Mouse (Mus musculus) megakaryocyte, embryonic 14.5 days (primary cell): ENCODE measurements around the gene Sltm. TPM values are rescaled to one million over a fixed set of nuclear protein-coding genes. Genes with fewer than 3 reads are reported as not detected.

Experiments used
- H3K27me3 ChIP-seq: replicated peaks from 2 replicates; pipeline ENCODE3; 2012; ENCODE audit warnings: inconsistent platforms
- H3K36me3 ChIP-seq: replicated peaks from 2 replicates; pipeline ENCODE3; 2012; ENCODE audit warnings: low read length, inconsistent platforms, mixed read lengths
- H3K4me1 ChIP-seq: 2 replicates; pipeline ENCODE4 v1.6.1; 2012; ENCODE audit warnings: inconsistent platforms
- H3K4me3 ChIP-seq: replicated peaks from 2 replicates; pipeline ENCODE3; 2012; ENCODE audit warnings: moderate library complexity, mild to moderate bottlenecking, inconsistent platforms
- H3K9me3 ChIP-seq: 2 replicates; pipeline ENCODE4 v1.6.1; 2012; ENCODE audit warnings: inconsistent platforms
- FLI1 ChIP-seq: IDR thresholded peaks from 2 replicates; pipeline ENCODE4 v1.6.1; 2012; ENCODE audit warnings: low read length, inconsistent platforms, mixed read lengths
- GATA1 ChIP-seq: IDR thresholded peaks from 3 replicates; pipeline ENCODE4 v1.6.1; 2012; ENCODE audit warnings: mixed read lengths, low read length, inconsistent platforms, borderline replicate concordance
- polyA plus RNA-seq: library from polyadenylated mRNA; stranded (reverse); fragments of >175 nt; gene quantifications from 2 replicates; pipeline ENCODE4 v1.2.3, GENCODE M21; 2012; ENCODE audit warnings: low replicate concordance; ENCODE audit not compliant: insufficient read depth

Sltm gene
- polyA plus RNA-seq, 1 experiment = 8.8 TPM

- TF ChIP-seq FLI1 (no peak), GATA1 (no peak)
- Histone ChIP-seq H3K27me3 (no peaks in the 10 kb centered on the region), H3K4me1 (peaks cover 37% of the 10 kb centered on the region), H3K4me3 (peak overlapping the region; percentile 33), H3K36me3 (peaks cover 98% of the 10 kb centered on the region), H3K9me3 (no peaks in the 10 kb centered on the region)
Measured at GRCm38 (mm10) chr9:70590775-70591174, 48.2 kb downstream of the Sltm start.

GRCm38 (mm10) chr9:70591486-70591885 lies 48.9 kb downstream of the Sltm start:
- TF ChIP-seq FLI1 = no peak
- no peak for TF ChIP-seq GATA1
- Histone ChIP-seq H3K4me3 (no peak overlapping the region), H3K4me1 (peaks cover 34% of the 10 kb centered on the region), H3K27me3 (no peaks in the 10 kb centered on the region), H3K36me3 (peaks cover 98% of the 10 kb centered on the region), H3K9me3 (no peaks in the 10 kb centered on the region)

- H3K9me3 ChIP-seq = no peaks in the 10 kb centered on the region
- peaks cover 40% of the 10 kb centered on the region for H3K4me1 ChIP-seq
- H3K27me3 ChIP-seq = no peaks in the 10 kb centered on the region
- TF ChIP-seq FLI1 = no peak
- TF ChIP-seq GATA1 = no peak
- peaks cover 92% of the 10 kb centered on the region for H3K36me3 ChIP-seq
- H3K4me3 ChIP-seq = no peak overlapping the region
Measured at GRCm38 (mm10) chr9:70598271-70598670, 55.7 kb downstream of the Sltm start.

- Histone ChIP-seq H3K9me3 (no peaks in the 10 kb centered on the region), H3K27me3 (no peaks in the 10 kb centered on the region), H3K4me1 (peaks cover 37% of the 10 kb centered on the region), H3K4me3 (no peak overlapping the region), H3K36me3 (peaks cover 97% of the 10 kb centered on the region)
- TF ChIP-seq FLI1 (no peak), GATA1 (no peak)
Measured at GRCm38 (mm10) chr9:70602186-70602845, 59.8 kb downstream of the Sltm start.

GRCm38 (mm10) chr9:70611026-70611673 lies 68.6 kb downstream of the Sltm start:
- no peak for TF ChIP-seq GATA1
- TF ChIP-seq FLI1 = no peak
- no peak overlapping the region for H3K4me3 ChIP-seq
- no peaks in the 10 kb centered on the region for H3K9me3 ChIP-seq
- H3K36me3 ChIP-seq = peaks cover 100% of the 10 kb centered on the region
- peaks cover 8% of the 10 kb centered on the region; the same call in 1 of the 2 replicates for H3K4me1 ChIP-seq
- no peaks in the 10 kb centered on the region for H3K27me3 ChIP-seq

GRCm38 (mm10) chr9:70629711-70630110 lies 87.2 kb downstream of the Sltm start:
- no peak for TF ChIP-seq GATA1
- no peak for TF ChIP-seq FLI1
- H3K36me3 ChIP-seq = peaks cover 81% of the 10 kb centered on the region

GRCm38 (mm10) chr9:70631665-70632064 lies 89.1 kb downstream of the Sltm start:
- H3K36me3 ChIP-seq = peaks cover 80% of the 10 kb centered on the region
- no peak overlapping the region for H3K4me3 ChIP-seq
- H3K4me1 ChIP-seq = peaks cover 9% of the 10 kb centered on the region; the same call in 1 of the 2 replicates
- no peaks in the 10 kb centered on the region for H3K9me3 ChIP-seq
- H3K27me3 ChIP-seq = no peaks in the 10 kb centered on the region
- TF ChIP-seq FLI1 (no peak), GATA1 (no peak)

More at GRCm38 (mm10) chr9:70629711-70630110, 87.2 kb downstream of the Sltm start:
- H3K27me3 ChIP-seq = no peaks in the 10 kb centered on the region
- no peak overlapping the region for H3K4me3 ChIP-seq
- peaks cover 9% of the 10 kb centered on the region; the same call in 1 of the 2 replicates for H3K4me1 ChIP-seq
- H3K9me3 ChIP-seq = no peaks in the 10 kb centered on the region

GRCm38 (mm10) chr9:70636748-70637147 lies 94.2 kb downstream of the Sltm start:
- peaks cover 83% of the 10 kb centered on the region for H3K36me3 ChIP-seq
- no peak overlapping the region for H3K4me3 ChIP-seq
- H3K9me3 ChIP-seq = no peaks in the 10 kb centered on the region
- H3K4me1 ChIP-seq = peaks cover 19% of the 10 kb centered on the region
- no peak for TF ChIP-seq FLI1
- TF ChIP-seq GATA1 = no peak
- H3K27me3 ChIP-seq = no peaks in the 10 kb centered on the region

Other genes starting within 250 kb of the Sltm start
- gene Ccnb2, start 121.2 kb upstream of the Sltm start, polyA plus RNA-seq = 1.5 and 16.4 TPM in 2 replicates
- 1.2 and 1.3 TPM in 2 replicates for gene Rnf111, start 39.0 kb upstream of the Sltm start, polyA plus RNA-seq
- gene Gm10642, start 113.5 kb downstream of the Sltm start, polyA plus RNA-seq = 29.1 and 84.4 TPM in 2 replicates
- 7.9 and 16.7 TPM in 2 replicates for gene Mindy2, start 114.4 kb downstream of the Sltm start, polyA plus RNA-seq
- 25.9 and 40.9 TPM in 2 replicates for gene Adam10, start 136.2 kb downstream of the Sltm start, polyA plus RNA-seq